Mouse (Mus musculus) stomach, postnatal 0 days (tissue): Measurements from ENCODE around the gene Nxph4.

ENCODE experiments used
- CTCF ChIP-seq: IDR thresholded peaks from 2 replicates; pipeline ENCODE4 v1.5.1; 2016; ENCODE audit warnings: antibody characterized with exemption, low read depth, mild to moderate bottlenecking, moderate library complexity
- EP300 ChIP-seq: optimal IDR thresholded peaks from 2 replicates; pipeline ENCODE3; 2016; ENCODE audit warnings: antibody characterized with exemption

GRCm38 (mm10) chr10:127570384-127570783 lies 36.0 kb upstream of the Nxph4 start:
- TF ChIP-seq CTCF (no peak), EP300 (no peak)
